Mouse (Mus musculus) heart, adult 2 months (tissue): ENCODE results near the gene Fgf12. TPM values are rescaled to one million over a fixed set of nuclear protein-coding genes. Genes with fewer than 3 reads are reported as not detected.

Experiments used
- DNase-seq, 2 experiments: peaks; one replicate each; pipeline ENCODE4 v3.0.0; 2021
- H3K27ac ChIP-seq: fragments of 200-600 bp; 2 replicates; pipeline ENCODE4 v1.8.1; 2022
- H3K27me3 ChIP-seq: fragments of 200-500 bp; 2 replicates; pipeline ENCODE4 v1.6.1; 2012; ENCODE audit warnings: mild to moderate bottlenecking, low read length, inconsistent platforms, mixed read lengths; ENCODE audit not compliant: control insufficient read depth, insufficient read depth
- H3K36me3 ChIP-seq: fragments of 200-500 bp; 2 replicates; pipeline ENCODE4 v1.6.1; 2012; ENCODE audit warnings: low read length, inconsistent platforms; ENCODE audit not compliant: control insufficient read depth, insufficient read depth
- H3K4me1 ChIP-seq: fragments of 200-500 bp; 2 replicates; pipeline ENCODE4 v1.6.1; 2011; ENCODE audit warnings: low read length; ENCODE audit not compliant: control insufficient read depth, insufficient read depth
- H3K4me3 ChIP-seq: fragments of 200-600 bp; 2 replicates; pipeline ENCODE4 v1.8.1; 2022
- H3K79me2 ChIP-seq: fragments of 200-500 bp; replicated peaks from 2 replicates; pipeline ENCODE4 v1.6.1; 2012; ENCODE audit warnings: mild to moderate bottlenecking, inconsistent platforms, low read length, moderate library complexity, mixed read lengths; ENCODE audit not compliant: control insufficient read depth, insufficient read depth
- H3K9ac ChIP-seq: fragments of 200-500 bp; 2 replicates; pipeline ENCODE4 v1.6.1; 2012; ENCODE audit warnings: low read depth, mild to moderate bottlenecking, control low read depth, inconsistent platforms, low read length, mixed read lengths
- CTCF ChIP-seq: fragments of 200-600 bp; IDR thresholded peaks from 2 replicates; pipeline ENCODE4 v1.8.1; 2022; ENCODE audit warnings: antibody characterized with exemption, mild to moderate bottlenecking, moderate library complexity
- EP300 ChIP-seq: fragments of 200-500 bp; IDR thresholded peaks from 2 replicates; pipeline ENCODE4 v1.6.1; 2011; ENCODE audit warnings: low read depth, low read length, control low read depth; ENCODE audit not compliant: insufficient read depth
- POLR2A ChIP-seq: fragments of 200-500 bp; IDR thresholded peaks from 2 replicates; pipeline ENCODE4 v1.6.1; 2011; ENCODE audit warnings: mild to moderate bottlenecking, low read depth, low read length, control low read depth; ENCODE audit not compliant: insufficient read depth
- WGBS: fragments of 180-500 bp; shearing (Covaris S2); methylation state at CpG from one replicate; pipeline ENCODE4 v1.1.7; 2018; 5-methylcytosine and 5-hydroxymethylcytosine counted together
- intact Hi-C: fragments of 180-260 bp; cut with DNase I; formaldehyde crosslinking; loops from one replicate; pipeline ENCODE4 v1.15.1; 2025
- polyA plus RNA-seq: library from polyadenylated mRNA; depleted of rRNA; stranded (reverse); fragments of >200 nt; gene quantifications from 2 replicates; pipeline ENCODE4 v1.2.3, GENCODE M21; 2012
- total RNA-seq, 2 experiments: library from RNA; stranded (reverse); gene quantifications; 2 replicates each; pipeline ENCODE4 v1.2.3; 2021

Gene Fgf12
- total and polyA plus RNA-seq, 3 experiments = 8.9 to 11.3 (median 9.2) TPM

- intact Hi-C loops = no loop called here
- Histone ChIP-seq H3K27me3 (no peaks in the 10 kb centered on the region), H3K4me1 (no peaks in the 10 kb centered on the region), H3K9ac (no peak overlapping the region), H3K36me3 (no peaks in the 10 kb centered on the region), H3K4me3 (no peak overlapping the region), H3K79me2 (no peaks in the 10 kb centered on the region), H3K27ac (no peak overlapping the region)
- TF ChIP-seq POLR2A (no peak), EP300 (no peak), CTCF (no peak)
- 63% methylated on average over 5 of the region's 5 CpGs for WGBS
- DNase-seq = no peak
Measured at GRCm38 (mm10) chr16:28257904-28258303, 495.0 kb downstream of the Fgf12 start.

DNA sequence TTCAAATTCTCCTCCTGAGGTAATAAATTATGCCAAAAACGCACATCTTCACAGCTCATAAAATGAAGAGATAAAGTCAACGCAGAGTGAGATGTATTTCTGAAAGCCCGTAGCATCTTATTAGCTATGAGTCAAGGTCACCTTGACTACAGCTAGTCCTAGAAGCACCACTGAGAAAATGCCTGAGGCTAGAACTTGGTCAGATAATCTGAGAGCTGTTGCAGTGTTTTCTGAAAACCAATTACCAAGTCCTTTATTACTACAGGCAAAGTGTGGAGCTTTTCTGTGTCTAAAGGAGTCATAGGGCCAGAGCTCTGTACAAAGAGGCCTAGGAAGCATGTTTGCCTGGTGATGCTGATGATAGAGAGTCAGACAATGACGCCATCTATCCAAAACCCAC lies 498.6 kb downstream of the Fgf12 start:
- TF ChIP-seq CTCF (no peak), POLR2A (no peak), EP300 (no peak)
- H3K4me1 ChIP-seq = no peaks in the 10 kb centered on the region
- H3K27me3 ChIP-seq = no peaks in the 10 kb centered on the region
- 81% methylated on average over 4 of the region's 4 CpGs for WGBS
- H3K79me2 ChIP-seq = no peaks in the 10 kb centered on the region
- DNase-seq = no peak
- intact Hi-C loops = no loop called here
- no peaks in the 10 kb centered on the region for H3K36me3 ChIP-seq
- H3K9ac ChIP-seq = no peak overlapping the region
- H3K4me3 ChIP-seq = no peak overlapping the region
- H3K27ac ChIP-seq = no peak overlapping the region

DNA sequence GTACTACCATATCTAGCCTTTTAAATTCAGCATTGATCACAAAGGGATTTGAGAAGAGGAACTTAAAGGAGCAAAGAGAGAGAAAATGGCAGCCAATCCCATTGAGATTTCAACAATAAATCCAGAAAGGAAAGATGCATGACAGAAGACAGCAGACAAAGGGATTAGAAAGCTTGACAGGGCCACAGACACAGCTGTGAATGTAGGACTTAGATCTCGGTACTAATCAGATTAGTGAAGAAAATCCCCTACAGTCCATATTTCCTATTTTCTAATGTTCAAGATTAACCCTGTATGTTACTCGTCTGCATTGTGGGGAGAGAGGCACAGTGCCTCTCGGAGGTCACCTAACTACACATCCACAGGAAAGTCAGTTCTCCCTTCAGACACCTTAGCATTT lies 500.9 kb downstream of the Fgf12 start:
- no peaks in the 10 kb centered on the region for H3K79me2 ChIP-seq
- no peak overlapping the region for H3K27ac ChIP-seq
- no peak overlapping the region for H3K4me3 ChIP-seq
- TF ChIP-seq CTCF (no peak), POLR2A (no peak), EP300 (no peak)
- WGBS = 62% methylated on average over 3 of the region's 3 CpGs
- no peak for DNase-seq
- H3K36me3 ChIP-seq = no peaks in the 10 kb centered on the region
- H3K4me1 ChIP-seq = no peaks in the 10 kb centered on the region
- no peaks in the 10 kb centered on the region for H3K27me3 ChIP-seq
- intact Hi-C loops = no loop called here
- H3K9ac ChIP-seq = no peak overlapping the region

DNA sequence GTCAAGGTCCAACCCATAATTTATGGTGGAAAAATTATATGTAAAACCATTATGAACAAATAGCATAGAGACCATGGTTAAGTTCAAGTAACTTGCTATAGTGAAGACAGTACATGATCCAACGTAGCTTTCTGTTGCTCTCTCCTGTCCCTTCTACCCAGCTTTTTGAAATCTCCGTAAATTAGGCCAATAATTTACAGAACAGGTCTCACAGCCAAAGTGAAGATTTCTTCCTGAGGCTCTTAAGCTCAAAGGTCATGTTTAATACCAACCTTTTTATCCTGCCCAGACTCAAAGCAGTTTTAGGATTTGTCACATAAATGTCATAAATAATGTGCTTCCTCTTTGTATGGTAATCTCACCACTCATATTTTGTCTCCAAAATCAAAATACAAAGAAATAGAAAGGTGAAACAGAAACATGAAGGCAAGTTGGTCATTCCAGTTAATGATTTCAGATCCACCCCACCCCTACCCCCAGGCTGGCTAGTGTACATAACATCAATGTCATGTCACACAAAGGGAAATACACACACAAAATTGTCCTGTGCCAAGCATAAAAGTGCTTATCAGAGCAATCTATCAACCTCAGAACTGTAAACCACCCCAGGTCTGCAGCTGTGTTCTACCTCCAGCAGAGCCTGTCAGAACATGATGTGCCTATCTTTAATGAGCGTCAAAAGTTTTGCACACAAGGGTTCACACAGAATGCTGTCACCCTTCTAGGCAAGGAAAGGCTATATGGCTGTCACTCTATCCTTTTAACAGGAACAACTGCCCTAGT lies 509.8 kb downstream of the Fgf12 start:
- no peak for DNase-seq
- no peaks in the 10 kb centered on the region for H3K36me3 ChIP-seq
- no peaks in the 10 kb centered on the region for H3K27me3 ChIP-seq
- no peak overlapping the region for H3K9ac ChIP-seq
- no peak overlapping the region for H3K27ac ChIP-seq
- intact Hi-C loops = no loop called here
- 79% methylated on average over 3 of the region's 3 CpGs for WGBS
- H3K79me2 ChIP-seq = no peaks in the 10 kb centered on the region
- TF ChIP-seq EP300 = no peak
- no peak for TF ChIP-seq POLR2A
- no peak for TF ChIP-seq CTCF
- no peak overlapping the region for H3K4me3 ChIP-seq
- H3K4me1 ChIP-seq = no peaks in the 10 kb centered on the region

- H3K27me3 ChIP-seq = no peaks in the 10 kb centered on the region
- TF ChIP-seq CTCF = no peak
- no peak for TF ChIP-seq POLR2A
- TF ChIP-seq EP300 = no peak
- DNase-seq = no peak
- no peaks in the 10 kb centered on the region for H3K36me3 ChIP-seq
- 47% methylated on average over 4 of the region's 4 CpGs for WGBS
- H3K79me2 ChIP-seq = no peaks in the 10 kb centered on the region
- no peak overlapping the region for H3K4me3 ChIP-seq
- intact Hi-C loops = no loop called here
- H3K4me1 ChIP-seq = no peaks in the 10 kb centered on the region
- H3K27ac ChIP-seq = no peak overlapping the region
- H3K9ac ChIP-seq = no peak overlapping the region
Measured at GRCm38 (mm10) chr16:28239382-28239781, 513.5 kb downstream of the Fgf12 start.

DNA sequence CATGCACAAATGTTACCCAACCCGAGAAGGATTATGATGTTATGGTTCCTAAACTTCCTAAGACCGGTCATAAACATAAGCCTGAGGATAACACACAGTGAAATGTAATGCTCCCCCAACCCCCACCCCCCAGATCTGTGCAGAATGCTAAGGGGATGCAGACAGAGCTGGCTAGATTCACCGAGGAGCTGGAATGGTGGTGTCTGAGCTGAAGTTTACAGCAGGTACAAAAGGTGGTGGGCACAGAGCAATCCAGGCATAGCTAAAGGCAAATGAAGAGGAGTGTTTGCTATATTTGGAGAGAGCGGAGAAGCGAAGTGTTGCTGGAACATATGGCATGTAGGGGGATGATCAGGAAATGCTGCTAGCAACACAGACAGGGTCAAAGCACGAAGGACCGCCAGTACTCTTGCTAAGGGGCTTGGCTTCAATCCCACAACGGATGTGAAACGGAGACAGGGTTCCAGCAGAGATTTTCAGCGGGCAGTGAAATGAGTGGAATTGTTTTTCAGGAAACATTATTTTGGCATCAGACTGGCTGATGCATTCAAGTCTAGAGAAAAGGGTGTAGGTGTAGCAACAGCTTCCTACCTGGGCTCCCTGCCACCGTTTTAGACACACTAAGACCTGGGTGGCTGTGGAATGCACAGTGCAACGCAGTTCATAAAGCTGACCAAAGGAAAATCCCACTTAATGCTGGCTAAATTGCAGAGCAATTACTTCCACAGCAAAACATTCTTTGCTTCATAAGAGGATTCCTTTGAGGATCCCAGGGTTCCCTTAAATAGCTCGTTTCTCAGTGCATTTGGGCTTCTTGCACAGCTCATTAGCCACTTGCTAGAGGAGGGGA lies 514.6 kb downstream of the Fgf12 start:
- no peaks in the 10 kb centered on the region for H3K79me2 ChIP-seq
- H3K4me3 ChIP-seq = no peak overlapping the region
- no peak overlapping the region for H3K9ac ChIP-seq
- TF ChIP-seq CTCF (no peak), EP300 (no peak), POLR2A (no peak)
- intact Hi-C loops = no loop called here
- WGBS = 38% methylated on average over 13 of the region's 13 CpGs
- H3K27ac ChIP-seq = no peak overlapping the region
- no peaks in the 10 kb centered on the region for H3K4me1 ChIP-seq
- no peaks in the 10 kb centered on the region for H3K27me3 ChIP-seq
- no peak for DNase-seq
- H3K36me3 ChIP-seq = no peaks in the 10 kb centered on the region
